Mouse (Mus musculus) layer of hippocampus, postnatal 25 days (tissue): ENCODE data around the gene Rgp1. TPM values are rescaled to one million over a fixed set of nuclear protein-coding genes. Genes with fewer than 3 reads are reported as not detected.
"Not testable (repeated sequence)": the region's sequence is repeated elsewhere in the genome, so short reads cannot be mapped to it uniquely, and the experiment has no call there.

Source experiments
- DNase-seq, 2 experiments: peaks; one replicate each; pipeline ENCODE4 v3.0.0; 2022; ENCODE audit warnings: mixed read lengths in 2 of 2, low spot score in 1 of 2; ENCODE audit errors: extremely low spot score in 1 of 2
- total RNA-seq, 2 experiments: library from RNA; stranded (reverse); gene quantifications; 2 replicates each; pipeline ENCODE4 v1.2.3; 2021

Gene Rgp1
- 10 to 100 TPM; 40.9 to 42.7 TPM for total RNA-seq

DNA sequence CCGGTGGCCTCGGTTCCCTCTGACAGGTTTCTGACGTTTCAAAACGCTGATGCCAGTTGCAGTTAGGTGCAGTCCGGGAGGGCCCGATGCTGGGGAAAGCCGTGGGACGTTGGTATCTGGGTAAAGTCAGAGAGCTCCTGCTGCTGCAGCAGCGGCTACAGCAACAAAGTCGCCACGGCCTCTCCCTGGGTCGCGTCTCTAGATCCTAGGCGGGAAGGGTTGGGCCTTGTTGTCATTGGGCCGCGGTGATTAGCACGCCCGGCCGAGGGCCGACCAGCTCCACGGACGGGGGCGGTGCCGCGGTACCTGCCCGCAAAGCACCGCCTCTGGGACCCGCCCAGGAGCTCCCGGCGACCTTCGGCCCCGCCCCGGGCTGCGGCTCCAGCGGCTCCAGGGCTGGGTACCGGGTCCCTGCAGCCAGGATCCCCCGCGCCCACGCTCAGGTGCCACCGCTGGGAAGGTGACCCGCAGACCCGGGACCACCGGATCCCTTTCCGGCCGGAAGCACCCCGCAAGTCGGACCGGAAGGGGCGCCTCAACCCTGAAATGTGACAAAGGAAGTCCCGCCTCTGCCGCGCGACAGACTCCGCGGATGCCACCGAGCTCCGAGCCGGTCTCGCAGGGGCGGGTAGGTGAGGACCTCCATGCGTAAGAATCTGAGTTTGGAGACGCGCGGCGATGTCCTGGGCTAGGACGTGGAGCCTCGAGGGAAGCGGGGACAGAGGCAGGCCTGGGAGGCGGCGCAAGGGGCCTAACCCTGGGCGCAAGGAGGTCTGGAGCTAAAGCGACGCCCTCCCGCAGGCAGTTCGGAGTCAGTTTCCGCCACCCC lies at the start of gene Rgp1, which contains the start of gene Gba2:
Gene Rgp1 (plus strand): TSS at position 340 of the 829 bp plus-strand sequence.
Gene Gba2 (minus strand): TSS at position 498 of the 829 bp plus-strand sequence.
- DNase-seq = peak; percentile 71 to 78

DNA sequence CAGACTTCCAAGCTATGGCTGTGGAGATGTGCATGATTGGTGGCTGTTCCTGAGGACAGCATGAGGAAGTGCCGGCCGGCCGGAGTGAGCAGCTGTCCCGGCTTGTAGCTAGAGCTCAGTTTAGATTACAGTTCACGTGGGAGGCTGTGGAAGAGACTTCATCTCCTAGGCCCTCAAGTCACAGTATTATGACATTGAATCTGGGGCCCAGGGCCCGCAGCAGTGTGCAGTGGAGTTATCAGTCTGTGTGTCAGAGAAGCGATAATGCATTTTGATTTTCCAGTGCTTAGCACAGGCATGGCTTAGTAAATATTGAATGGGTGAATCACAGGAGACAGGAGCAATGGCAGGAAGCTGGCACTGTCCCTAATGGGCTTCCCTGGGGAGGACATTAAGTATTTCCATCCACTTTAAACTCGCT lies 48.4 kb upstream of the Rgp1 start:
- DNase-seq = no peak

DNA sequence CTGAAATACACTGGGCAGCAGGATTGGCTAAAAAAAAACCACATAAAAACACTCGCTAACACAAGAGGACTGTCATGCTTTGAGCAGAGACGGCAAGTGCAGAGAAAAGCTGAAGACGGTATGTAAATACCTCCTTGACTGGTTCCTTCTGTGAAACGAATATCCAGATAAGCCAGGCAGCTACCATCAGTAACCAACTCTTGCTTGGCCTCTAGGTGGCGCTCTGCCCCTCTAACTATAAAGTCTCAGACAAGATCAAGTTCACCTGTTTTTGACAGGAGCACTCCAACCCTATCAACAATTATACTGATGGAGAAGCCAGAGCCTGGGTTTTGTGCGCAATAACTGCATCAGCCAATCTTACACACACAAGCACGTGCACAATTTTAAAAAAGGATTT lies 47.9 kb upstream of the Rgp1 start:
- peak; percentile 37 to 82 for DNase-seq

DNA sequence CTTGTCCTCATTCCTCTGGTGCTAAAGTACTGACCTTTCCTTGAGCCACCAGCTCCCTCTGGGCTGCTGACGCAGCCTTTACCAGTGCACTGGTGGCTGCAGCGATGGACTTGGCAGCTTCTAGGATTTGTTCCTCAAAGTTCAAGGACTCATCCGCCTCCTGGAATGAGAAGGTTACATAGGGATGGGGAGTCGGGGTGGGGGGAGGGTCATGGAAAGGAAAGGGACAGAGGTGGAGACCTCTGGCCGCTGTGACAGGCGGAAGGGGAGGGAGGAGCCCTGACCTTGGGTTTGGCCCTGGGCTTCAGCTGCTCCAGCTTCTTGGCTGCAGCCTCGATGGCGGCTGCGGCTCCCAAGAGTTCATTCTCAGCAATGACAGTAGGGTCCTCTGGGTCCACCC lies 45.2 kb upstream of the Rgp1 start:
- DNase-seq = no peak

DNA sequence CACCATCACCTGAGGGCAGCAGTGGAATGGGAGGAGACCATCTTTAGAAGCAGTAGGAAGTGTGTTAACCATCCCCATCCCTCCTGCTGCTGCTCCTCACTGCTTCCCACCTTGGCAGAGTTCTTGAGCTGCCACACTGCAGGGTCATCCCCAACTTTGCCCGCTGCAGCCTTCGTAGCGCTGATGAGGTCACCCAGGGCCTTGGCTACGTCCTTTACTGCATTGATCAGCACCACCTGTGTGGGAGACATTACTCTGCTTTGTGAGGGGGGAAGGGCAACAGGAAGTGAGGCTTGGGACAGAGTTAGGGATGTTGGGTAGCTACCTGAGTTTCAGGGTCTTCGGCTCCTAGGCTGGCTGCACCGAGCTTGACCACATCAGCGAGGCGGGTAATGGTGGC lies 42.9 kb upstream of the Rgp1 start:
- no peak for DNase-seq

DNA sequence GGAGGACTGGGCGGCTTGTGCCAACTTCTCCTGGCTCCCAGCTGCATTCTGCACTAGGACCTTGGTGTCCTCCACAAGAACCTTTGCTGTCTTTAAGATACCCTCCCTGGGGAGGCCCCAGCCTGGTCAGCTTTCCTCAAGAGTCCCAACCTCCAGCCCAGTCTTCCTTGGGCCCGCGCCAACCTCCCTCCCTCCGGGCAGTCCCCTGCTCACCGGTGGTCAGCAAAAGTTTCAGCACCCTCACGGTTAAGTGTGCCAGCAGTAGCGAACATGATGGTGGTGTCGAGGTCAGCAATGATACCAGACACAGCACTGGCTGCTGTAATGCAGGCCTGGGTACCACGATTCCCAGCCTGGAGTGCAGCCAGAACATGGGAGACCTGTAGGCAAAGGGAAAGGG lies 42.5 kb upstream of the Rgp1 start:
- DNase-seq = no peak

DNA sequence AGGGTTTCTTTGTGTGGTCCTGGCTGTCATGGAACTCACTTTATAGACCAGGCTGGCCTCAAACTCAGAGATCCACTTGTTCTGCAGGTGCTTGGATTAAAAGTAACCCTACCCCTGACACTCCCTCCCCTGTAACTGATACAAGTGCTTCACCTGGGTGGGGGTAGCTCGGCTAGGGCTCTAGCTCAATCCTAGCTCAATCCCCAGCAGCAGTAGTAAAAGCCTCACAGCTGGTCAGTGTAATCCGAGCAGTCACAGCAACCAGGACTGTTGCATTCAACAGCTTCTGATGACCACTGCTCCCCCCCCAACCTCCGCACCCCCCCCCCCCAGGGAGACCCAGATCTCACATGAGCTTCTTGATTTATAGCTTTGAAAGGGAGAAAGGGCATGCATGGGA lies 36.5 kb upstream of the Rgp1 start:
- no peak for DNase-seq

DNA sequence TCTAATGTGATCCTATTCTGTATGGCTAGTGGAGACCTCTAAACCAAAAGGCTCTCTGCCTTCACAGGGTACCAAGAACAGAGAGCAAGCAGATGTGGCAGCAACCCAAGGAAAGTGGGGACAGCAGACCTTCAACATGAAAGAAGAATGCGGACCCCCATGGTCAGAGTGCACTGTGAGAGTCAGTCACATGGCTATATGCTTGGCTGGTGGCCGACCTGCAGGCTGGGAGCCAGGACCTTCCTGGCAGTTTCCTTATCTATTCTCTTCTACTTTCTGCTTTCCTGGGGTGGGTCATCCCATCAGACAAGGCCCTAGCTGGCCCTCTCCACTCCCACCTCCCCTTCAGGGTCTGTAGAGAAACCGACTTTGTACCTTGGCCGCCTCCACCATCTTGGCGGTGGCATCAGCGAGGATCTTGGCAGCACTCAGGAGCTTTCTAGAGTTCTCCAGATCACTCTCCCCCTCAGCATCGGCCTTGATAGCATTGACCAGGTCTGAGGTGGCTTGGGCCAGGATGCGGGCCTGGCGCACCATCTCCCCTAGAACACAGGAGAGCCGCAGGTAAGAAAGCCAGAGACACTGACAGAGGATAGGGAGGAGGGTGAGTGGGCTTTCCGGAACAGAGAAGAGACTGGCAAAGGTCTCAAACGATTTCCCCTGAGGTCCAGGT lies 32.0 kb upstream of the Rgp1 start:
- DNase-seq = no peak

DNA sequence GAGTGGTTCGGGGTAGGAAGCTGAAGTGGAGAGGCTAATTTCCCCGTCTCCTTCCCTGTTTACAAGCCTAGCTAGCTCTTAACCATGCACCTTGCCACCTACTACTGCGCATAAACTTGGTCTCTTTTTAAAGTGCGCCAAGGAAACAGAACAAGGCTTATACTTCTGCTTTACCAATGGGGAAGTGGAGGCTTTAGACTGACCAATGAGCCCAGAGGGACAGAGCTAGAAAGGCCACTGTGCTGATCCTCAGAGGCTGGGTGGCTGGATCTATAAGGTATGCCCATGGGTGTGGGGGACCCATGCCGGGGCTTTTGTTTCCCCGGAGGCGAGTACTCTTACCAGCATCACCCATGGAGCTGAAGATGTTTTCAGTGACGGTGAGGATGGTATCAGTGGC lies 31.4 kb upstream of the Rgp1 start:
- DNase-seq = no peak

DNA sequence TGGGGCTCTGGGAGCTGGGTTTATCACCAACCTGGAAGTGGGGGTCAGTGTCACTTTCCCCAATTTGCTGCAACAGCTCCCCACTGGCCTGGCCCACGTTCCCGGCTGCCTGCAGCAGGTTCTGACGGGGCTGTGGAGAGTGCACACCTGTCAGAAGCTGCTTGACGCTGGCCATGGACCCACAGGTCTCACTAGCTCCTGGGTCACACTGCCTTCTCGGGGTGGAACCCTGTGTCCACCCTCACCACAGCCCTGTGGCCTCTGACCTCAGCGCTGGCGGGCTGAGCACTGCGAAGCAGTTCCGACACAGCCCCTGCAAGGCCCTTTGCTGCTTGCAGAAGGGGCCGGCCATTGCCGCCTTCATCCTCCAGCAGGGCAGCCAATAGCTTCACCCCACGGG lies 29.5 kb upstream of the Rgp1 start:
- no peak for DNase-seq

DNA sequence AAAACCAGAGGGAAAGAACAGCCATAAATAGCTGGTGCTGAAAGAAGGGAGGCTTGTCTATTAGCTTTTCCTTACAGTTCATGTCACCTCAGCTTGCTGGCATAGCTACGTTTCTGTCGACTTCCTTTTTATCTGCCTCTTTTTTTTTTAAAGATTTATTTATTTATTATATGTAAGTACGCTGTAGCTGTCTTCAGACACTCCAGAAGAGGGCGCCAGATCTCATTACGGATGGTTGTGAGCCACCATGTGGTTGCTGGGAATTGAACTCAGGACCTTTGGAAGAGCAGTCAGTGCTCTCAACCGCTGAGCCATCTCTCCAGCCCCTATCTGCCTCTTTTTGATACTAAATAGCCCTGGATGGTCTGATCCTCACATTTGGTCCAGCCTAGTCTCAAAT lies 26.7 kb upstream of the Rgp1 start:
- not testable (repeated sequence) for DNase-seq

DNA sequence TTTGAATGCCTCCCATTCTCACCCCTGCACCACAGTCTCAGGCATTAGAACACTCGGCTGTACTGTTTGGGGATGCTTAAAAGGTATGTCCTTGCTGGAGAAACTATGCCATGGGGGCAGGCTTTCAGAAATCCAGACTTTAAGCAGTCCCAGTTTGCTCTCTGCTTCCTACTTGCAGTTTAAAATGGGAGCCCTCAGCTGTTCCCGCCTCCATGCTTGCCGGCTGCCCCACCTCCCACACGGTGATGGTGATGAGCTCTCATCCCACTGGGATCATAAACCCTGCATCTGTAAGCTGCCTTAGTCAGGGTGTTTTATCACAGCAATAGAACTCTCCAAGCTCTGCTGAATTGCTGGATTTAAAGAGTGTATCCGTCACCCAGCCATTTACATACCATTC lies 26.1 kb upstream of the Rgp1 start:
- DNase-seq = no peak

DNA sequence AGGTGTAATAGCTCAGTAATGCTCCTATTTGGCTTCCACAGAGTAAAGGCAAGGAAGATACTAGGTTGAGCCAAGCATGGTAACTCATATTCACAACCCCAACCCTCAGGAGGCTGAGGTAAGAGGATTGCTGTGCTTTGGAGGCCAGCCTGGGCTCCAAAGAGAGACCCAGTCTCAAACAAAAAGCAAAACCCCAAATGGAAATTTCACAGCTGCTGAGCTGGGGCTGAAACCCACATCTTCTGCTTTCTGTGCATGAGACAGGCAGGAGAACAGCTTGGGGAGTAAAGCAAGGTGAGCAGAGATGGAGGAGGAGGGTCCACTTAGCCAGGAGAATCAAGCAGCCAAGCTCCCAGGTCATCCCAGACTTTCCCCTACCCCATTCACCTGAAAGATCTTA lies 24.6 kb upstream of the Rgp1 start:
- DNase-seq = no peak

DNA sequence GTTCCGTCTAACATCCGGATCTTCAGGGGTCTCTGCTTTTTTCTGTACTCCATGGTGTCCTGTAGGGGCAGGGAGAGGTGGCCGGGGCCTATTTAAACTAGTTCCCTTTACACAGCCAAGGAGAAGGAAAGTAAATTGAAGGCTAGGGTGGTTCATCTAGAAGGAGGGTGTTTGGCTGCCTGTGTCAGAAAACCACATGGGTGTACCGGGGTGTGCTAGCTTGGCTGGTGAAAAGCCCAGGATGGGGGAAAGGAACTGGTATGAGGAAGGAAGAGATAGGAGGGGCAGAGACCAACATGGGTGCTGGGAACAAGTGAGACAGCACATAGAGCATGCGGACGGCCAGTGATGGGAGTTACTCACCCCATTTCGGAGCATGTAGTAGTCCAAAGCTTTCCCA lies 22.6 kb upstream of the Rgp1 start:
- no peak for DNase-seq

DNA sequence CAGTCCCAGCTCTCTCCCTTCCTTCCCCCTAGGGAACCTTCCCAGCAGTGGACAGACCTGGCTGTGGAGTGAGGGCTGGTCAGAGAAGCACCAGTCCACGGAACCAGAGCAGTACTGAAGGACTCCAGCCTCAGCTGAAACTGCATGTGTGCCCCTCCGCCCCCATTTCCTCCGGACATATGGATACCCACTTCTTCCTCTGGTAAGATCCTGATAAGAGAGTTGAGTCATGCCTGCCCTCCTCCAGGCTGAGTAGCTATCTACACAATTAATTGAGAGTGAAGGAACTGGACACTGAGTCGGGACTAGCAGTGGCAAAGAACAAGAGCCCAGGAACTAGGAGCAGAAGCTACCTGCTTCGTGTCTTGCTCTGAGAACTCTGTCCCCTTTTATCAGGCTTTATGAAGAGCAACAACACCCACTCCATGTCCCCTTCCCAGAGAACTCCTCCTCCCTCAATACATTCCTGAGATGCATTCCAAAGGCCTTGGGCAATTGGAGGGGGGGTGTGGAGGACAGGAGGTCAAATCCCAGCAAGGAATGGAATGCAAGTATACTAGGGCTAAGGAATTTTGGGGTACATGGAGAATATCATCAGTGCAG lies 20.4 kb upstream of the Rgp1 start:
- DNase-seq = no peak

DNA sequence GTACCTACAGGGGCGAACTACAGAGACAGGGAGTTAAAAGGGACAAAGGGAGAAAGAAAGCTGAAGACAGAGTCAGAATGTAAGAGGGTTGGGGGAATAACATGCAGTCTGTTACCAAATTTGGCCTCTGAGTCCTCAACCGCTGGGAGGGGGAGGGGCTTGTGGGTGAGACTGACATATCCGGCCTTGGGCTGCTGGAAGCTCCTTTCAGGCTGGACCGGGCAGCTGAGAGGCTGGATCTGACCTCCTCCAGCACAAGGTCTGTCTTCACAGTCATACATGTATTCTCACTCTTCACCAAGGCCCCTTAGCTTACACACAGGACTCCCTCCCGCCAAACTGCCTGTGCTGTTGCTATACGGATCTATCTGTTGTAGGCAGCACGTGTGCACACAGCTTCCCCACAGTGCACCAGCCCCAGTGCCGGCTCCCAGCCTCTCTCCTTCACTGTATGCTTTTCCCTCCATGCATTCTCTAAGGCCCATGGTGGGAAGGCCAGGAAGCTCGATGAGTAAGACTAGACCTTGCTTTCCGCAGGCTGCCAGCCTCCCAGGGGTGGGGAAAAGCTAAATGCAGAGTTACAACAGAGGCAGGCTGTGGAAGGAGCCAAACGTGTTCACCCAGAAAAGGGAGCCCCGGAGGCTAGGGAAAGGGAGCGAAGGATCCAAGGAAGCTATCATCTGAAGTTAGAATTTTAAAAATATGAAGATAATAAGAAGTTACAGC lies 19.7 kb upstream of the Rgp1 start:
- DNase-seq = no peak

DNA sequence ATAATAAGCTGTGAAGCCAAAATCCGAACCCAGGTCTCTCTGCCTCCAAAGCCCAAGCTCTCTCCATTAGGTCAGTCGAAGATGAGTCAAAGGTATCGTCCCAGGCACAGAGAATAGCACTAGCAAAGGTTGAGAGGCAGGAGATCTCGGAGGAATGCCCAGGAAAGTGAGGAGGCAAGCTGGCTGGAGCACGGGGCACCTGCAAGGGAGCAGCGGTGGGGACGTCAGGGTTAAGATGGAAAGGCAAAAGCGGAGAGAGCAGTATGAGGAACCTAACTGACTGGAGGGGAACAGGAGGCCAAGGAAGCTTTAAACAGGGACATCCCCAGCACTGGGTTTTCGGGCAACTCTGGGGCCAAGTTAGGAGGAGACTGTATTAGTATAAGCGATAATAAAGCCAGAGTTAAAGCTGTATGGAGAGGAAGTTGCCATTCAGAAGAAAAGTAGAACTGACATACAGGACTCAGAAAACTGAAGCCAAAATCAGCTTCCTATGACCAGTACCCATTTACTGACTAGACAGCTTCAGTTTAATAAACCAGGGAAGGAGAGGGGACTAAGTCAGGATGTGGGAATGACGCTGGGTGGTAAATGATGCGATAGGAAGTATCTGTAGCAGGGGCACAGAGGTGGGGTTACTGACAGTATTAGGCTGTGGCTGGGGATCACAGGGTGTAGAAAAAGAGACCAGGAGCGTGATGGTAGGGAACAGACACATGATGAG lies 18.8 kb upstream of the Rgp1 start:
- DNase-seq = no peak

DNA sequence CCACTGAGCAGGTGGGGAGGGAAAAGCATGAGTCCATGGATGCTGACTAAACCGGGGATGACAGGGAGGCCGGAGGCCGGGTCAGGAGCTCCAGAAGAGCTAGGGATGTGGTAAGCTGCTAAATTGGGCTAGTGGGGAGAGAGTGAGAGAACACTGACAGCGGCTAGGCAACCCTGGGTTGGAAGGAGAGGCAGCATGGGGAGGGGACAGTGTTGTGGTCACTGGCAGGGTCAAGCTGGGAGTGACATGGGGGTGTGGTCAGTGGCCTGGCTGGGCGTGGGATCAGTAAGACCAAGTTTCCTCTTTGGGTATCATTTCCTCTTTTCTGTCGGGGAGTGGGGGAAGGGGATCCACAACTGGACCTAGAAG lies 18.3 kb upstream of the Rgp1 start:
- no peak for DNase-seq

DNA sequence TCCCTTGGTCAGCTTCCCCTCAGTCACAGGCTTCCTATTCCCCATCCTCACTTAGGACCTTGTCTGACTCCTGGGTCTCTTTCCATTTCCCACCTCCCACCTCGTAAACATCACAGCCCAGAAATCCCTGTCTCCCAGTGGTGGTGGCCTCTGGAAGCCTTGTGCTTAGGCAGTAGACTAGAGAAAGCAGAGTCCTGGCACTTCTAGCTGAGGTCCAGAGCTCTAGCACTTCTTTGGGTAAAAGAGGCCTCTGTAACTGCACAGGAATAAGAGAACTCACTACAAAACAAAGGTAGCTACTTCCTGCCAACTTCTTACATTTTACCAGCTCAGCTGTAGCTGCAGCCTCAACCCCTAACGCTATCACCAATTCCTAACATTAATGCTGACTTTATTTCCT lies 17.5 kb upstream of the Rgp1 start:
- DNase-seq = no peak

DNA sequence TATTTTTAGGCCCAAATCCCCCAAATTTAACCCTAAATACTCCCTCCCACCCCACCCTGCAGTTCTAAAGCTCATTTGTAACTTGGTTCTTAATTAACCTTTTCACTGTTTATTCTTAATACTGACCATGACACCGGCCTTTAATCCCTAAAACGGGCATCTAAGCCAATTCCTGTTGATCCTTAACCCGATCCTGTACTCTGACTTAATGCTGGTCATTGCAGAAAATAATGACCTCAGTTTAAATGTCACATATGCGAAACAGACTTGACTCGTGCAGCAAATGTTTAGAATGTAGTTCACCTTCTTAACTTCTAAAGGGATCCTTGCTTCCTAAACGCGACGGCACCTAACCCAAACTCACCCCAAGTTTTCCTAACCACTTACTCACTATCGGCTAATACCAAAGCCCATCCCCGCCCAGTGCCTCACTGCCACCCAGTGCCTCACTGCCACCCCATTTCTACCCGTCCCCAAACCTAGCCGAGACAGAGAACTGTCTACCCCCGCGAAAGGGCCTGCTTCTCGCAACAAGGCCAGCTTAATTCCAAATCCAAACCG lies 17.0 kb upstream of the Rgp1 start:
- DNase-seq = peak in 1 of 2 experiments; percentile 24
